Mouse (Mus musculus) testis, adult 2 months (tissue): Measurements from ENCODE around the gene Aldh1a2. TPM values are rescaled to one million over a fixed set of nuclear protein-coding genes. Genes with fewer than 3 reads are reported as not detected.

Source experiments
- H3K27ac ChIP-seq: fragments of 200-500 bp; 2 replicates; pipeline ENCODE4 v1.5.1; 2012; ENCODE audit warnings: low read depth, low read length; ENCODE audit not compliant: control insufficient read depth, insufficient read depth
- H3K27me3 ChIP-seq: fragments of 200-500 bp; 2 replicates; pipeline ENCODE4 v1.6.1; 2012; ENCODE audit warnings: mild to moderate bottlenecking, low read length, moderate library complexity; ENCODE audit not compliant: control insufficient read depth, insufficient read depth
- H3K36me3 ChIP-seq: fragments of 200-500 bp; 2 replicates; pipeline ENCODE4 v1.6.1; 2012; ENCODE audit warnings: mild to moderate bottlenecking, low read length; ENCODE audit not compliant: control insufficient read depth, insufficient read depth
- H3K4me1 ChIP-seq: fragments of 200-500 bp; 2 replicates; pipeline ENCODE4 v1.6.1; 2012; ENCODE audit warnings: low read length; ENCODE audit not compliant: control insufficient read depth, insufficient read depth
- H3K4me3 ChIP-seq: fragments of 200-500 bp; 2 replicates; pipeline ENCODE4 v1.5.1; 2012; ENCODE audit warnings: low read depth, mild to moderate bottlenecking, low read length, moderate library complexity, mixed read lengths; ENCODE audit not compliant: control insufficient read depth
- CTCF ChIP-seq: fragments of 200-500 bp; IDR thresholded peaks from 2 replicates; pipeline ENCODE4 v1.5.1; 2012; ENCODE audit warnings: low read depth, mild to moderate bottlenecking, inconsistent platforms, low read length, moderate library complexity; ENCODE audit not compliant: control insufficient read depth, insufficient read depth, insufficient replicate concordance
- POLR2A ChIP-seq: fragments of 200-500 bp; IDR thresholded peaks from 2 replicates; pipeline ENCODE4 v1.6.1; 2012; ENCODE audit warnings: low read depth, mild to moderate bottlenecking, inconsistent platforms, low read length, moderate library complexity; ENCODE audit not compliant: control insufficient read depth
- polyA plus RNA-seq: library from polyadenylated mRNA; depleted of rRNA; stranded (reverse); fragments of >200 nt; gene quantifications from 2 replicates; pipeline ENCODE4 v1.2.3, GENCODE M21; 2012

Aldh1a2 gene
- polyA plus RNA-seq, 1 experiment, result 62.3 TPM

DNA sequence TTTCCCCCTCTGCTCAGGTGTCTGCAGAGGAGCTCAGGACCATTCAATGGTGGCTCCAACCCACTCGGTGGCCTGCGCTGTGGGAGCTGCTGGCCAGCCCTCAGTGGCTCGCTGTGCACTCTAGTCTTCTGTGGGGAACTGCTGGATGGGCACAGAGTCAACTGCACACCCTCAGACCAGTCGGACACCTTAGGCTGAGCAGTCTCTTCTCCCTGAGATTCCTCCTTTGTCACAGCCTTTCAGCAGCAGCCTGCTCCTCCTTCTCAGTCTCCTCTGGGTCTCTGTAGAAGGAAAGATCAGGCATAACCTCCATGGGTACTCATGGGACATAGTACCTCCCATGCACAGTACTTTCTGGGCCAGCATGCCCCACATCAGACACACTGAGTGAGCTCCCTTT, 63.2 kb downstream of the Aldh1a2 start:
- H3K36me3 ChIP-seq, result no peaks in the 10 kb centered on the region; the same call in 1 of the 2 replicates
- no peaks in the 10 kb centered on the region; the same call in 1 of the 2 replicates for H3K4me1 ChIP-seq
- no peak overlapping the region for H3K27ac ChIP-seq
- H3K4me3 ChIP-seq, result no peak overlapping the region
- no peaks in the 10 kb centered on the region for H3K27me3 ChIP-seq
- TF ChIP-seq CTCF (no peak), POLR2A (no peak)

DNA sequence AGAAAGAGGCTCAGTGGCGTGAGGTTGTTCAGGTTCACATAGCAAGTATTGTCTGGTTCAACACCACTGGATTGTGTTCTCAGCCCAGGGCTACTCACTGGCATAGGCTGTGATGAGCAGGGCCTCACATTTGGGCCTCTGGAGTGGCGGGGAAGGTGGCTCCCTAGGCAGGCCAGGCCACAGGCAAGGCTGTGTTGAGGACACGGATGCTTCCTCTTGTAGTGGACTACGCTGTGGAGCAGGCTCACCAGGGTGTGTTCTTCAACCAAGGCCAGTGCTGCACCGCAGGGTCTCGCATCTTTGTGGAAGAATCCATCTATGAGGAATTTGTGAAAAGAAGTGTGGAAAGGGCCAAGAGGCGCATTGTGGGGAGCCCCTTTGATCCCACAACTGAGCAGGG, 67.6 kb downstream of the Aldh1a2 start:
- no peak for TF ChIP-seq POLR2A
- TF ChIP-seq CTCF, result no peak
- Histone ChIP-seq H3K27ac (no peak overlapping the region), H3K36me3 (no peaks in the 10 kb centered on the region; the same call in none of the 2 replicates), H3K4me1 (no peaks in the 10 kb centered on the region; the same call in 1 of the 2 replicates), H3K27me3 (no peaks in the 10 kb centered on the region), H3K4me3 (no peak overlapping the region)

DNA sequence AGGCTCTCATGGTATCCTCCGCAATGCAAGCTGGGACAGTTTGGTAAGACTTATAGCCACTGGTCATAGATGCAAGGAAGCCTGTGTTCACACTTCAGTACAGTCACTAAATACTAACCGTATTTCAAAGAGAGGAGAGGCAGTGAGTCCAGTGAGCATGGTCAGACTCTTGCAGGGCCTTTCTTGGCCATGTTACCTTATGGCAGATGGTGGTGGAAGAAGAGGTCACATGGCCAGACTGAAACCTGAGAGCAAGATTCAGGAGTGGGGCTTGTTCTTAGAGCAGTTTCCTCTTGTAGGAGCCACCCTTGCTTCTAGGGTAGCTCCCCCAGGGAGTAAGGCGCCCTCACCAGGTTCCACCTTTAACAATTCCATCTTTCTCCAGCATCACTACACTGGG, 69.6 kb downstream of the Aldh1a2 start:
- Histone ChIP-seq H3K36me3 (no peaks in the 10 kb centered on the region; the same call in none of the 2 replicates), H3K27me3 (no peaks in the 10 kb centered on the region), H3K27ac (no peak overlapping the region), H3K4me3 (no peak overlapping the region), H3K4me1 (no peaks in the 10 kb centered on the region; the same call in 1 of the 2 replicates)
- TF ChIP-seq POLR2A, result no peak
- no peak for TF ChIP-seq CTCF

DNA sequence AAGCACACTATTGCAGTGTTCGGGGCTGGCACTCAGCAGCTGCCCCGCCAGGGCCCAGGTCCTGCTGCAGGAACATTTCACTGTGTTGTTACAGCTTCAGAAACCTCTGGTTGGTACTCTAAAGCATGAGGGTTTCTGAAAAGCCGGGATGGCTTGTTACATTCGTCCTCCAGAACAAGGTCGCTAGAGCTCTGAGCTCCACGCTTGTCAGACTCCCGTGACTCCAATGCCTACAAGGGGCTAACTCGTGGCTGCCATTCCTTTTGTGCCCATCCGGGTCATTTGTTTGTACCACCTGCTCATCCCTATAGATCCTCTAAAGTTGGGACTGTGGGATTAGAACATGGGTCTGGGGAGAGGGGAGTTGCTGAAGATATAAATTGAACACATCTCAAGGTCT, 70.8 kb downstream of the Aldh1a2 start:
- TF ChIP-seq POLR2A (no peak), CTCF (no peak)
- no peaks in the 10 kb centered on the region; the same call in none of the 2 replicates for H3K36me3 ChIP-seq
- no peaks in the 10 kb centered on the region for H3K4me1 ChIP-seq
- H3K4me3 ChIP-seq, result no peak overlapping the region
- no peaks in the 10 kb centered on the region for H3K27me3 ChIP-seq
- H3K27ac ChIP-seq, result no peak overlapping the region

DNA sequence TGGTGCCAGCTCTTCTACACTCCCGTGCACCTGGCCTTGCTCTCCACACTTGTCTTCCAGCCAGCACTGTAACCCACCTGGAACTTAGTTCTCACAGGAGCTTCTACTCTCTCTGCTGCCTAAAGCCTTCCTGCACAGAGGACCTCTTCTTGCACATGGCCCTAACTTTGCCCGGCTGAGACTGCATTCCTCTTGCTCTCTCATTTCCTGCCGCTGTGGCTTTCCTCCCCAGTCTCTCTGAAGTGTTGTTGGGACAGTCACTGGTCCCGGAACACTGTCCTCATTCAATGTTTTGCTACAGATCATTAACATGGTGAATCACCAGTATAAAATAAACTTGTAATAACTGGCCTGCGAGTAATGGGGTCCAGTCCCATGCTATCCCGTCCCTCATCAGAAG, 73.1 kb downstream of the Aldh1a2 start:
- H3K36me3 ChIP-seq, result no peaks in the 10 kb centered on the region; the same call in 1 of the 2 replicates

DNA sequence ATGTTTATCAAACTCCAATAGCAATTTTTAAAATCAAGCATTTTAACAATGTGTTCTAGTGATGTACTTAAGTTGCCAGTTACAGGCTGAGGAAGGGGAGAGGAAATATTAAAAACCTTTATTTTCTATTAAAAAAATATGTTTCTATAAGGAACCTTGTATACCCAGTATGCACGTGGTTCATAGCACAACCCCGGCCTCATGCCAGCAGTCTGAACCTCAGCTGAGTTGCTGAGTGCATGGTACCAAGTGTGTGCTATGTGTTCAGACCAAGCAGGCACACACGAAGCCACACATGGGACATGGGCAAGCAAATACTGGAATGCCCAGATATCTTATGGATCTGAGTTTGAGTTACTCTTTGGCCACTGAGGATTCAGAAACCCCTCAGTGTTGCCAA, 74.2 kb downstream of the Aldh1a2 start:
- H3K4me3 ChIP-seq, result no peak overlapping the region
- no peak overlapping the region for H3K27ac ChIP-seq
- TF ChIP-seq CTCF, result no peak
- no peak for TF ChIP-seq POLR2A
- no peaks in the 10 kb centered on the region for H3K4me1 ChIP-seq
- H3K27me3 ChIP-seq, result no peaks in the 10 kb centered on the region
- no peaks in the 10 kb centered on the region; the same call in 1 of the 2 replicates for H3K36me3 ChIP-seq

More for the DNA sequence above, 73.1 kb downstream of the Aldh1a2 start:
- Histone ChIP-seq H3K4me1 (no peaks in the 10 kb centered on the region), H3K27me3 (no peaks in the 10 kb centered on the region), H3K4me3 (no peak overlapping the region), H3K27ac (no peak overlapping the region)
- no peak for TF ChIP-seq POLR2A
- no peak for TF ChIP-seq CTCF

DNA sequence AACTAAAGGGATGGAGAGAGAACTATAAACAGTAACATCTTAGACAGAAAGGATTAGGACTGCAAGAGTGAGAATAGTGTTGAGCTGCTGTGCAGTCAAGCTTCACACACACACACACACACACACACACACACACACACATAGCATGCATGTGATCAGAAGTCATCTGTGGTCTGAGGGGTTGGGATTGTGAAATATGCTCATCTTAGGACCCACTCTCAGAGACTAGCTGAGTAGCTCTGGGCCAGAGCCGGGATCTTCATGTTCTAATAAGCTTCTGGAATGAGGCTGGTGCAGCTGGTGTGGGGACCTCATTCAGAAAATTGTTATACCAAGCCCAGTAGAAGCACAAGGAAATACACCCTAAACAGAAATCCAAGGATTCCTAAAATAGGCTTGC, 75.1 kb downstream of the Aldh1a2 start:
- Histone ChIP-seq H3K4me1 (no peaks in the 10 kb centered on the region), H3K27ac (no peak overlapping the region), H3K27me3 (no peaks in the 10 kb centered on the region), H3K4me3 (no peak overlapping the region), H3K36me3 (no peaks in the 10 kb centered on the region; the same call in 1 of the 2 replicates)
- TF ChIP-seq CTCF, result no peak
- no peak for TF ChIP-seq POLR2A

DNA sequence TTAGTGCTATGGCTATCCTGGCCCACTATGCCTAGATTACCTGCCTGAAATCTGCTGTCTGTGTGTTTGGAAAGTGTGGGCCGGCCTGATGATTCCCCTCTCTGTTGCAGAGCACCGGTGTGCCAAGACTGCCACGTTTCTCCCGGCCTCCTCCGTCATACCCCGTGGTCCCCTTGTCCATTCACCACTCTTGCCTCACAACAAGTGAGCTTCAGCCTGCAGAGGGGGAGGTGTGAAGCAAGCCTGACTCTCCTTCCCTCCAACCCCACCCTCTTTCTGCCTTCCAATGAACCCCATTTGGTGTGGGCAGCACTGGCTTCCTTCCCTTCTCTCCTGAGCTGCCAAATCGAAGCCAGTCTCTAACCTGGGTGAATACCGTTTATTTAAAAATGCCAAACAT, 79.9 kb downstream of the Aldh1a2 start:
- no peak overlapping the region for H3K27ac ChIP-seq
- H3K36me3 ChIP-seq, result no peaks in the 10 kb centered on the region
- no peaks in the 10 kb centered on the region for H3K27me3 ChIP-seq
- H3K4me3 ChIP-seq, result no peak overlapping the region
- TF ChIP-seq CTCF, result no peak
- TF ChIP-seq POLR2A, result no peak
- H3K4me1 ChIP-seq, result no peaks in the 10 kb centered on the region
